Comparison of ENCODE assay signal across 22 mouse cellular contexts in genomic region chr9:27515427-27516110, GRCm38 (mm10).
"Had no signal": no experiment of that assay in that cellular context is flagged by ENCODE, and none has a peak within 500 bp of the region (broad histone marks: within the 10 kb centered on the region; RNA-seq: fewer than 3 reads in every experiment).

No protein-coding gene starts in this region.

- DNase-seq: kidney, adult 2 months; kidney, postnatal 10 days; kidney, postnatal 36 days; layer of hippocampus, postnatal 36 days; liver; lung, adult 18-20 months; right cerebral cortex, postnatal 14 days; spleen, adult 18-20 months; thymus, adult 18-20 months; thymus, postnatal 36 days had no signal

- H3K9me3 ChIP-seq: limb, embryonic 10.5 days; limb, embryonic 13.5 days; liver, embryonic 12.5 days; liver, embryonic 15.5 days; midbrain, embryonic 12.5 days; midbrain, embryonic 15.5 days; neural tube, embryonic 12.5 days; neural tube, embryonic 15.5 days; stomach, embryonic 15.5 days had no signal

- ATAC-seq: intestine, postnatal 0 days; liver, embryonic 12.5 days; lung, postnatal 0 days; midbrain, embryonic 15.5 days had no signal

- H3K36me3 ChIP-seq: limb, embryonic 10.5 days; limb, embryonic 13.5 days; liver, embryonic 12.5 days; liver, embryonic 15.5 days; midbrain, embryonic 12.5 days; midbrain, embryonic 15.5 days; neural tube, embryonic 12.5 days; neural tube, embryonic 15.5 days; stomach, embryonic 15.5 days had no signal

- H3K4me3 ChIP-seq: limb, embryonic 10.5 days; limb, embryonic 13.5 days; liver, embryonic 12.5 days; liver, embryonic 15.5 days; midbrain, embryonic 12.5 days; midbrain, embryonic 15.5 days; neural tube, embryonic 12.5 days; neural tube, embryonic 15.5 days; stomach, embryonic 15.5 days had no signal

- H3K9ac ChIP-seq: limb, embryonic 13.5 days; liver, embryonic 12.5 days; liver, embryonic 15.5 days; midbrain, embryonic 12.5 days; midbrain, embryonic 15.5 days; neural tube, embryonic 12.5 days; neural tube, embryonic 15.5 days; stomach, embryonic 15.5 days had no signal

- H3K4me2 ChIP-seq: limb, embryonic 13.5 days; liver, embryonic 12.5 days; liver, embryonic 15.5 days; midbrain, embryonic 12.5 days; midbrain, embryonic 15.5 days; neural tube, embryonic 12.5 days; neural tube, embryonic 15.5 days; stomach, embryonic 15.5 days had no signal

- H3K27ac ChIP-seq: limb, embryonic 10.5 days; limb, embryonic 13.5 days; liver, embryonic 12.5 days; liver, embryonic 15.5 days; macrophage; midbrain, embryonic 12.5 days; midbrain, embryonic 15.5 days; neural tube, embryonic 12.5 days; neural tube, embryonic 15.5 days; stomach, embryonic 15.5 days had no signal

- H3K27me3 ChIP-seq: liver, embryonic 12.5 days; liver, embryonic 15.5 days; midbrain, embryonic 12.5 days; midbrain, embryonic 15.5 days; neural tube, embryonic 12.5 days; neural tube, embryonic 15.5 days; stomach, embryonic 15.5 days had no signal

- H3K4me1 ChIP-seq: limb, embryonic 10.5 days; limb, embryonic 13.5 days; liver, embryonic 12.5 days; liver, embryonic 15.5 days; neural tube, embryonic 12.5 days; stomach, embryonic 15.5 days had no signal
